Mouse (Mus musculus) kidney, adult 11 months (tissue): ENCODE results near the gene Tnrc18.

Experiments
- DNase-seq: peaks from one replicate; pipeline ENCODE4 v3.0.0; 2022

The Tnrc18 gene

GRCm38 (mm10) chr5:142716056-142716455 is 101.4 kb downstream of the Tnrc18 start:
- no peak for DNase-seq

GRCm38 (mm10) chr5:142715059-142715458 is 102.4 kb downstream of the Tnrc18 start:
- no peak for DNase-seq

- no peak for DNase-seq
Observed at GRCm38 (mm10) chr5:142713966-142714365, 103.5 kb downstream of the Tnrc18 start.

- no peak for DNase-seq
Observed at GRCm38 (mm10) chr5:142712373-142712772, 105.1 kb downstream of the Tnrc18 start.

GRCm38 (mm10) chr5:142709436-142709835 is 108.0 kb downstream of the Tnrc18 start:
- no peak for DNase-seq

DNA sequence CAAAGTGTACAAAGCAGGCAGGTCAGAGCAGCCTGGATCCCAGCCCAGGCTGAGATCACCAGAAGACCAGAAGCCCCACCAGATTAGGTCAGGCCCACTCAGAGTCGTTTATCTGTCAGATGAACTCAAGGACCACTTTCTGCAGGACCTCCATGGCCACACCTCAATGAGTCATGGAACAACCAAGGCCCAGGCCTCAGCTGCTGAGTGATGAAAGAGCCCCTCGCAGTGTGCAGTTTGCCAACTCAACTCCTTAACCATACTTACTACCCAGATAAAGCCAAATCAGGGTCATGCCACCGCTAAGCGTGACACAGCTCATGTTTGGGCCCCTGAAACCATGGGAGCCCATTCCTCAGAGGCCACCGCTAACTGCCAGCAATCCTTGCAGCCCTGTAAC is 109.8 kb downstream of the Tnrc18 start:
- DNase-seq: no peak

GRCm38 (mm10) chr5:142703569-142703968 is 113.9 kb downstream of the Tnrc18 start:
- DNase-seq: no peak

- DNase-seq: no peak
Observed at GRCm38 (mm10) chr5:142702511-142703138, 114.8 kb downstream of the Tnrc18 start.

- no peak for DNase-seq
Observed at GRCm38 (mm10) chr5:142701651-142702510, 115.6 kb downstream of the Tnrc18 start.

DNA sequence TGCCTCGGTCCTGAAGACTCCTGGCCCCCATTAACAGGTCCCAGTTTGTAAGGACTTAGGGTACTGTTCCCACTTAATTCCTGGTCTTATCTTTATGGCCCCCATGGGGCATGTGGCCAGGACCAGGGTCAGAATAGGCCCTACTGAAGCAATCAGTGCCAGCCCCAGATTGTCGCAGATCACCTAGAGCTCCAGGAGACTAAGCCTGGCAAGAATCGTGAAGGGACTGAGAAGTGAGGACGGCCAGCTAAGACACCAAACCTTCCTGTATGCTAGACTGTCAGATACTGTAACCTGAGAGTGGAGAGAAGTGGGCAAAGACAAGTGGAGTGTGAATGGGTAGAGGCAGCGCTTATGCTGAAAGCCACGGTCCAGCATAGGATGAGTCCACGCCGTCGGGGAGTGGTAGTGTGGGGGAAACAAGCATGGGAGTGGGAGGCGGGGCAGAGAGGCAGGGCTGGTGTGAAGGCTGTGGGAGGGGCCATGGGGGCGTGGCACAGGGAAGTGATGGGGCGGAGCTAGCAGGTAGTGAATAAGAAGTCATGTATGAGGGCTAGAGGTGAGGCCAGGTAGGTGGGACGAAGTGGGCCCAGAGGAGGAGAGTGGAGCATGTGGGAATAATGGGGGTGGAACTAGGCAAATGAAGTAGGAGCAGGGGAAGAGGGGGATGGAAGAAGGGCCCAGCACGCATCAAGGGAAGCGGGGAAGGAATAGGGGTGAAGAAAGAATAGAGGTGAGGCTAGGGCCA is 116.4 kb downstream of the Tnrc18 start:
- peak; percentile 33 for DNase-seq

DNA sequence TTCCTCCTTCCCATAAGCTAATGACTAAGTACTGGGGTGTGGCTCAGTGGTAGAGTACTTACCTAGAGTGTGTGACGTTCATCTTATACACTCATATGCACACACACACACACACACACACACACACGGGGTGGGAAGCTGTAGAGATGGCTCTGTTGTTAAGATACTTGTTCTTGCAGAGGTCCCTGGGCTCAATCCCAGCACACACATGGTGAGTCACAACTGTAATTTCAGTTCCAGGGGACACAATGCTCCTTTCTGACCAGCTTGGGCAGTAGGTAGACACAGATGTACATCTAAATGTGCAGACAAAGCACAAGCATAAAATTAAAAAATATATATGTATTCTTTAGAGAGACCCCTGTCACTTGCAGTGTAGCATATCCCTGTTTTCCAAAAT is 119.7 kb downstream of the Tnrc18 start:
- DNase-seq: no peak

DNA sequence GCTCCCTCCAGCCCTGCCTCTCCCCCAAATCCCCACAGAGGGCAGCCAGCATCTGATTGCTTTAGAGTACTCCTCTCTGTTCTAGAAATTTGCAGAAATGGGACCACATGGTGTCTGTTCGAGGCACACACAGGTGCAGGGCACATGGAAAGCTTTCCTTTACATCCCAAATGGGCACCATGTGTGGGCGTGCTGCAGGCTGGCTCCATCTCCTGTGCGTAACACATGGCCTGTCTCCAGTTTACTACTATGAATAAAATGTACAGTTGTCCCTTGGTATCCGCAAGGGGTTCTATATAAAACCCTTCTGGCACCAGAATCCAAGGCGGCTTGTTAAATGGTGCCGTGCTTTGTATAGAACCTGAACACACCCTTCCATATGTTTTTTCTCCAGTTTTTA is 120.6 kb downstream of the Tnrc18 start:
- no peak for DNase-seq

- no peak for DNase-seq
Observed at GRCm38 (mm10) chr5:142696258-142696657, 121.2 kb downstream of the Tnrc18 start.

DNA sequence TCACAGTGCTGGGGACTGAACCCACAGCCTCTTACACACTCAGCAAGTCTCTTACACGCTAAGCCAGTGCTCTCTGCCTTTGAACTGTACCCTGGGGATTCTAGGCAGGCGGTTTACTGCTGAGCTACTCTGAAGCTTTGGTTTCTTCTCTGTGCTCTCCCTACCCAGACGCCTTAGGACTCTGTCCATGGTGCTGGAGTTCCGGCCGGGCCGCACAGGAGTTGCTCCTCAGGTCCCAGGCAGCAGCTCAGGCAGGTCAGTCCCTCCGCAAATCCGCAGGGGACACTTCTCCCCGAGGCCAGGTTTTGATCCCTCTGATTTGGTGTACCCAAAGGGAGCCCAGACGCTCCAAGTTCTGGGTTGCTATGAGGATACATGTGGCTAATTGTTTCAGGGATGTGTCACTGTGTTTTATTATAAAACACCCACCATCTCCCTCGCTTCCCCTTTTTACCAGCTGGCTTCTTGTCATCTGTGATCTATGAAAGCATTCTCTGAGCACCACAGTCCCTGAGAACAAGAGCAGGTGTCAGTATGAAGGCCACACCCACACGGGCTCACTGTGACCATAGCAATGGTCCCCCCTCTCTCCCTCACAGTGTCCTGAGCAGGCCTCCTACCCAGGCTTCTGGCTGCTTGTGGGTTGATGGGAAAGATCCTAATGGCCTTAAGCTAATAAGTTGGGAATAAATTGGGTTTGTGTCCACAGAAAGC is 122.7 kb downstream of the Tnrc18 start:
- no peak for DNase-seq

DNA sequence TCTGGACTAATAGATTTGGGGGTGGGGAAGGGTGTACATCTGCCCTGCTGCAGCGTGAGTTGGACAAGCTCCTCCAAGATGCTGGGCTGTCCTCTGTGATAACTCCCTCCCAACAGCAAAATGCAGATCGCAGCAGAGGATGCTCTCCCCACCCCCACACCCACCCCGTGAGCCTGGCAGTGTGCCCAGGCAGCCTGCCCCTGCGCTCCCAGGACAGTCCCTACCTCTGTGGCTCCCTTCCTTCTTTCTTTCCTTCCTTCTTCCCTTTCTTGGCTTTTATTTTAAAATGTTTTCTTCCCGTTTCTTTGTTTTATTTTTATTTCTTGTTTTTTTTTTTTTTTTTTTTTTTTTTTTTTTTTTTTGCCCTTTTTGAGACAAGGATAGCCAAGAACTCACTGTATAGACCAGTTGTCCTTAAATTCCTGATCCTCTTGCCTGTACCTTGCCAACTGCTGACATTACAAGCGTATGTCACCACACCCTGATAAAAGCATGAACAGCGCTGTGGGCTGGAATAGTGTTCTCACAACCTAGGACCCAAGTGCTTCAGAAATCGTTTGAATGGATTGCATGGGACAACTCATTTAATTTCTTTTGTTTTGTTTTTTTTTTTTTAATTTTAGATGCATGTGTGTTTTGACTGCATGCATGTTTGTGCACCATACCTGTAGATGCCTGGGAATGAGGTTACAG is 123.6 kb downstream of the Tnrc18 start:
- no peak for DNase-seq

DNA sequence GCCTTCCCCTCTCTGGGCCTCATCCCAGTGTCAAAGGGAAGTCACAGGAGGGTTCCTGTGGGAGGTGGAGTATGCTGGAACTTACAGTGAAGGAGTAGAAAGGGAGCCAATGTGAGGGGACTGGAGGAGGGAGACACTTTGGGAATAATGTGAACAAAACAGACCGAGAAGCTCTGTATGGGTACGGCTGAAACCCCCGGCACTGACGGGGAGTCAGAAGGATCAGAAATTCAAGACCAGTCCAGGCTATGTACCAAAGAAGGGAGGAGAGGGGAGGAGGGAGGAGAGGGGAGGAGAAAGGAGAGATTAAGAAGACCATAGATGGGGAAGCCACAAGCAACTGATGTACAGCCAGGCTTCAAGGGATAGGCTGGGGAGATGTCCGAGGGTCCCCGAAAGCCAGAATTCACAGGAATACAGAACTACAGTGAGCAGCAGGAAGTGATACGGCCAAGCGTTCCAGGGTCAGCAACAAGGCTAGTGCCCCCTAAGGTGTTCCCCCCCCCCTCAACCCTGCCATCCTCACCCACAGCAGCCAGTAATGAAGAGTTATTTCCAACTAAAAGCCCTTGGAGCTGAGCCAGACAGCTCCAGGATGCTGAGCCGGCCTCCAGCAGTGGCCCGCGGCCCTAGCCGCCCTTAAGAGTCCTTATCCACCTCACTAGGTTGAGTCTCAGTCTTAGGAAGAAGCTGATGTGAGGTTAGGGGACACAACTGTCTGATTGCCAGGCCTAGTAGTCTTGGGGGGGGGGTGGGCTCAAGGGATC is 124.3 kb downstream of the Tnrc18 start:
- no peak for DNase-seq

DNA sequence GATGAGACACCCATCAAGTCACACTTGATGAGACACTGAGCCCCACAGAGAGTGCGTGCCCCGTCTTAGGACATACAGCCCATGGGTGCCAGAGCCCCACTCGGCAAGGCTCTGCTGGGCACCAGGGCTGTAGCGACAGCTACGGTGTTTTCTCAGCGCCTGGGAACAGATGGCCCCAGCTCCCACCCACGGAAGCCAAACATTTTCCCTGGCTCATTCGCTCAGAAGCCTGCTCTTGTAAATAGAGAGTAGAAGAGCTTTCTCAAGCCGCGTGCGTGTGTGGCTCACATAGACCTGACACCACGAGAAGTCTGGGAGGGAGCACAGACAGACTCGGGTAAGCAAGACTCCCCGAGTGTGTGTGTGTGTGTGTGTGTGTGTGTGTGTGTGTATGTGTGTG is 125.2 kb downstream of the Tnrc18 start, which contains the start of gene Slc29a4:
Slc29a4 (plus strand) TSS at position 265 of the 400 bp plus-strand sequence.
- no peak for DNase-seq

DNA sequence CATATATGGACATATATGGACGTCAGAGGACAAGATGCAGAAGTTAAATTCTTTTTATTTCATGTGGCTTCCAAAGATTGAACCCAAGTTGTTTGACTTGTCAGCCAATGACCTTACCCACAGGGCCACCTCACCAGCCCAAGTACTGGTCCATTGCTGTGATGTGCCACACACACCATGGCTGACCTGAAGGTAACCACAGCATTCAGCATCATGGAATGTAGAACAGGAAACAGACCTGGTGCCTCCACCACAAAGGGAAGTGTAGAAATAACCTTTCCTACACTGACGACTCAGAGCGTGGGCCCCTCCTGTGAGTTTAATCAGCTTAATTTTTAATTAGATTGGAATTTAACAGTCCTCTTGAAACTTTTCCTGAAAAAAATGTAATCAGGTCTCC is 127.1 kb downstream of the Tnrc18 start:
- DNase-seq: no peak

DNA sequence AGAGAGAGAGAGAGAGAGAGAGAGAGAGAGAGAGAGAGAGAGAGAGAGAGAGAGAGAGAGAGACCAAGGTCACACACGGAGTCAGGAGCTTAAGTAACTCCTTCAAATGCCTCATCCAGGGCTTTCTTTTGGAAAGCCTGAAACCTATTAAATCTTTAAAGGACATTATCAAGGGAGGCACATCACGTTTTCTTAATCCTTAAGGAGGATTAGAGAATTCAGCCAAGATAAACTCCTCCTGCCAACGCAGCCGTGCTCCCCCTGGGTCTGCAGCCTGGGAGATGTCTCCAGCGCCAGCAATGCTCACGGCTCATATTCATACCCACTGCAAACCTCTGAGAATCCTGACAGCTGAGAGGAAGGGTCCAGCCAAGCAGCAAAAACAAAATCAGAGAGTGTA is 128.6 kb downstream of the Tnrc18 start:
- no peak for DNase-seq

DNA sequence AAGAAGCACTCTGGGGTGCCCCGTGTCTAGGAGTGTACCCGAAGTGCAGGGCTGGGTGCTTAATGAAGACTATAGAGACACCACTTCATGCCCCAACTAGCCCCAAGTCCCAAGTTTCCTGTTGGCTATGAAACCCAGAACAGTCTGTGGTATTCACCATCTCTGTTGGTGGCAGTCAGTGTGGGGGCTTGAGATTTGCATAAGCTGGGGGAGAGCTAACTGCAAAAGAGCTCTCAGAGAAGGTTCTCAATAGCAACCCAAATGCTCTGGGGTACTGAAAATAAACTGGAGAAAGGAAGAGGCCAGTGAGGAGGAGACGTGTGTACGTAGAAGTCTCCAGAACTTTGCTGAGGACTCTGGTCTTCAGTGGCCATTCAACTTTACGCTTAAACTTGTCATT is 134.9 kb downstream of the Tnrc18 start:
- no peak for DNase-seq

DNA sequence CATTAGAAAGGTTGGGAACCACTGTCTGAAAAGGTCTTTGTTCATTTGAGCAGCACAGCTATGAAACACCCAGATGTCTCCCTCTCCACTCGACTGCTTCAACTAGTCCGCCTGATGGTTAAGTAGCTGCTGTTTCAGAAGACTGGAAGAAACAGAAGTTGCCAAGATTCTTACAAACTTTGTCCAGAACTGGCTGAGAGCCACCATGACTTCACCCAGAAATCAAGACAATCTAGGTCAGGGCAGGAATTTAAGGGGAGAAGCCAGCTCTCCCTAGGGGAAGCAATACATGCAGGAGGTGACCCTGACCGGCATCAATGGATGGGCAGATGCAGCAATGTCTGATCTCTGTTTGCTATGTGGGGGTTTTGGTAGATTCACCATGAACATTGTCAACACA is 135.6 kb downstream of the Tnrc18 start:
- DNase-seq: no peak

- DNase-seq: no peak
Observed at GRCm38 (mm10) chr5:142679065-142679464, 138.4 kb downstream of the Tnrc18 start.
